10 mouse cellular contexts compared by ENCODE assay signal in genomic region chr10:7833377-7834165, GRCm38 (mm10). TPM values are rescaled to one million over a fixed set of nuclear protein-coding genes. Genes with fewer than 3 reads are reported as not detected.
DNase-seq lines count a peak whose midpoint lies in the region; ATAC-seq and TF ChIP-seq lines count a peak whose summit lies in the region.
"Had no signal": no experiment of that assay in that cellular context is flagged by ENCODE, and none has a peak within 500 bp of the region (broad histone marks: within the 10 kb centered on the region; RNA-seq: fewer than 3 reads in every experiment).

No protein-coding gene starts in this region.

- H3K4me1 ChIP-seq in MEL (ENCODE audit: control insufficient read depth in 1 of 2, insufficient read depth in 2 of 2, low read length in 2 of 2) = no peaks in the 10 kb centered on the region
- peaks cover 23% of the 10 kb centered on the region for H3K4me1 ChIP-seq in liver, postnatal 0 days (ENCODE audit: insufficient read depth)

- no peak for TF ChIP-seq POLR2A in MEL (IDR thresholded peaks at IDR 0.05; ENCODE audit: control insufficient read depth in 1 of 2, insufficient read depth in 1 of 2, low read depth in 1 of 2, low read length in 2 of 2, poor library complexity in 1 of 2)

- H3K27me3 ChIP-seq in MEL (ENCODE audit: control insufficient read depth in 1 of 2, insufficient read depth in 2 of 2, low read length in 2 of 2) = no peaks in the 10 kb centered on the region
- H3K27me3 ChIP-seq in liver, postnatal 0 days (ENCODE audit: insufficient read depth, low read length) = no peaks in the 10 kb centered on the region

- H3K27ac ChIP-seq in MEL (ENCODE audit: control insufficient read depth, low read depth, low read length) = no peak overlapping the region
- peak overlapping the region; percentile 85 for H3K27ac ChIP-seq in liver, postnatal 0 days (ENCODE audit: low read depth)

- H3K79me2 ChIP-seq in MEL (ENCODE audit: control insufficient read depth, insufficient read depth, low read length, poor library complexity) = no peaks in the 10 kb centered on the region

- no peak for TF ChIP-seq CTCF in MEL (IDR thresholded peaks at IDR 0.05 in 2 of 3, conservative IDR thresholded peaks at IDR 0.05 in 1 of 3; ENCODE audit: control insufficient read depth in 1 of 3, insufficient read depth in 1 of 3, low read depth in 2 of 3, low read length in 3 of 3, poor library complexity in 1 of 3, severe bottlenecking in 1 of 3)
- TF ChIP-seq CTCF in liver, postnatal 0 days (IDR thresholded peaks at IDR 0.05; ENCODE audit: low read depth) = 0 out of 2 replicates have a peak, but pooled peaks have one; percentile 17

- ATAC-seq in liver, postnatal 0 days = no peak

- no peaks in the 10 kb centered on the region for H3K9me3 ChIP-seq in MEL (replicated peaks; ENCODE audit: insufficient read depth, low read length)
- H3K9me3 ChIP-seq in liver, postnatal 0 days (ENCODE audit: low read length) = no peaks in the 10 kb centered on the region

- no peaks in the 10 kb centered on the region for H3K36me3 ChIP-seq in MEL (ENCODE audit: control insufficient read depth in 1 of 2, insufficient read depth in 2 of 2, low read length in 2 of 2)
- H3K36me3 ChIP-seq in liver, postnatal 0 days (replicated peaks; ENCODE audit: insufficient read depth, low read length) = no peaks in the 10 kb centered on the region

- no peak overlapping the region for H3K4me3 ChIP-seq in MEL (ENCODE audit: control insufficient read depth in 1 of 2, insufficient read depth in 1 of 2, low read depth in 2 of 2, low read length in 2 of 2)
- H3K4me3 ChIP-seq in liver, postnatal 0 days (ENCODE audit: low read depth, low read length) = no peak overlapping the region

- peak overlapping the region; percentile 45 for H3K4me2 ChIP-seq in liver, postnatal 0 days (ENCODE audit: low read depth, low read length)

- no peak overlapping the region for H3K9ac ChIP-seq in MEL (ENCODE audit: control insufficient read depth, low read depth, low read length, poor library complexity, severe bottlenecking)
- H3K9ac ChIP-seq in liver, postnatal 0 days (replicated peaks) = no peak overlapping the region

- peak; percentile 26 for DNase-seq in lung, postnatal 25 days (ENCODE audit: low spot score)
- no peak for DNase-seq in lung, postnatal 14 days
- no peak for DNase-seq in MEL (ENCODE audit: low read depth, low spot score)
- peak; percentile 21 for DNase-seq in liver, postnatal 0 days
- peak; percentile 48 to 64 for DNase-seq in spleen, adult 18-20 months
- no peak for DNase-seq in kidney, postnatal 4 days
- DNase-seq in layer of hippocampus, postnatal 36 days = no peak
- no peak for DNase-seq in frontal cortex, adult 2 months (ENCODE audit: extremely low spot score in 1 of 2, low spot score in 1 of 2)
- DNase-seq: kidney, adult 2 months; retina, postnatal 1 day had no signal

- TF ChIP-seq EP300 in MEL (IDR thresholded peaks at IDR 0.05; ENCODE audit: low read depth in 1 of 2, low read length in 2 of 2) = no peak
- TF ChIP-seq EP300 in liver, postnatal 0 days (IDR thresholded peaks at IDR 0.05; ENCODE audit: low read depth) = no peak

- 59% methylated on average over 9 of the region's 9 CpGs for WGBS in liver, postnatal 0 days (ENCODE audit: insufficient replicate concordance)

- TF ChIP-seq RAD21 in MEL (IDR thresholded peaks at IDR 0.05; ENCODE audit: low read depth, low read length) = no peak; the same call in 1 of the 2 replicates

TF ChIP-seq in MEL, 35 proteins besides CTCF, POLR2A, EP300 and RAD21:
- TF ChIP-seq RCOR1 (IDR thresholded peaks at IDR 0.05; ENCODE audit: low read depth, low read length) (0 out of 2 replicates have a peak, but pooled peaks have one; percentile 22), ZNF384 (IDR thresholded peaks at IDR 0.05; ENCODE audit: low read depth, low read length) (no peak)
TF ChIP-seq in MEL: peak in this region for 1.

RNA-seq across cellular contexts. Expression of gene Zc3h12d, which starts 1.3 kb away (rescaled TPM):
- not detected in 2 replicates for total RNA-seq in MEL (2012; rRNA removed)
- not detected for polyA plus RNA-seq in MEL (2012; ENCODE audit: insufficient read depth in 1 of 2, insufficient read length in 2 of 2, low read depth in 1 of 2, low replicate concordance in 2 of 2, missing spikeins in 1 of 2)
- polyA plus RNA-seq in liver, postnatal 0 days (2015; fragmentation: Nextera tagmentation; extraction: Ambion mirVana) = 0.70 and 0.82 TPM in 2 replicates
- total RNA-seq in layer of hippocampus, postnatal 36 days (2021) = under 1 TPM; 0.13 to 0.17 TPM
- polyA plus RNA-seq in frontal cortex, adult 2 months (2012; rRNA removed) = 0.15 and 0.22 TPM in 2 replicates

RNA-seq across cellular contexts. Expression of gene Ppil4, which starts 40.9 kb away (rescaled TPM):
- total RNA-seq in MEL (2012; rRNA removed) = 30.1 and 34.7 TPM in 2 replicates
- 10 to 100 TPM; 30.5 to 86.3 TPM for polyA plus RNA-seq in MEL (2012; ENCODE audit: insufficient read depth in 1 of 2, insufficient read length in 2 of 2, low read depth in 1 of 2, low replicate concordance in 2 of 2, missing spikeins in 1 of 2)
- polyA plus RNA-seq in liver, postnatal 0 days (2015; fragmentation: Nextera tagmentation; extraction: Ambion mirVana) = 14.1 and 14.2 TPM in 2 replicates
- 10 to 100 TPM; 34.9 to 37.9 TPM for total RNA-seq in layer of hippocampus, postnatal 36 days (2021)
- 24.8 and 27.9 TPM in 2 replicates for polyA plus RNA-seq in frontal cortex, adult 2 months (2012; rRNA removed)

RNA-seq across cellular contexts. Expression of gene Ginm1, which starts 40.9 kb away (rescaled TPM):
- 9.2 and 9.7 TPM in 2 replicates for total RNA-seq in MEL (2012; rRNA removed)
- 10 to 100 TPM in 1 of 2 experiments, not detected in 1; 13.8 TPM for polyA plus RNA-seq in MEL (2012; ENCODE audit: insufficient read depth in 1 of 2, insufficient read length in 2 of 2, low read depth in 1 of 2, low replicate concordance in 2 of 2, missing spikeins in 1 of 2)
- 78.9 and 80.8 TPM in 2 replicates for polyA plus RNA-seq in liver, postnatal 0 days (2015; fragmentation: Nextera tagmentation; extraction: Ambion mirVana)
- 10 to 100 TPM; 15.9 to 19.5 TPM for total RNA-seq in layer of hippocampus, postnatal 36 days (2021)
- 28.7 and 32.4 TPM in 2 replicates for polyA plus RNA-seq in frontal cortex, adult 2 months (2012; rRNA removed)

Comparison
In these comparisons a context has a peak if more than half of its experiments do, and no peak if none do; other contexts are left out.
1. DNase-seq: peak in lung, postnatal 25 days (single experiment), liver, postnatal 0 days (single experiment) and spleen, adult 18-20 months (2 of 2); none in lung, postnatal 14 days (single experiment), MEL (single experiment), kidney, postnatal 4 days (0 of 2), layer of hippocampus, postnatal 36 days (0 of 2) and frontal cortex, adult 2 months (0 of 2).